Mouse (Mus musculus): Measurements from ENCODE around the gene Plekho1. TPM values are rescaled to one million over a fixed set of nuclear protein-coding genes. Genes with fewer than 3 reads are reported as not detected.
"Not testable (repeated sequence)": the region's sequence is repeated elsewhere in the genome, so short reads cannot be mapped to it uniquely, and the experiment has no call there.

Gene Plekho1
- 59.2 and 64.8 TPM in 2 replicates for polyA plus RNA-seq (2015; fragmentation: Nextera tagmentation; extraction: Ambion mirVana)

DNA sequence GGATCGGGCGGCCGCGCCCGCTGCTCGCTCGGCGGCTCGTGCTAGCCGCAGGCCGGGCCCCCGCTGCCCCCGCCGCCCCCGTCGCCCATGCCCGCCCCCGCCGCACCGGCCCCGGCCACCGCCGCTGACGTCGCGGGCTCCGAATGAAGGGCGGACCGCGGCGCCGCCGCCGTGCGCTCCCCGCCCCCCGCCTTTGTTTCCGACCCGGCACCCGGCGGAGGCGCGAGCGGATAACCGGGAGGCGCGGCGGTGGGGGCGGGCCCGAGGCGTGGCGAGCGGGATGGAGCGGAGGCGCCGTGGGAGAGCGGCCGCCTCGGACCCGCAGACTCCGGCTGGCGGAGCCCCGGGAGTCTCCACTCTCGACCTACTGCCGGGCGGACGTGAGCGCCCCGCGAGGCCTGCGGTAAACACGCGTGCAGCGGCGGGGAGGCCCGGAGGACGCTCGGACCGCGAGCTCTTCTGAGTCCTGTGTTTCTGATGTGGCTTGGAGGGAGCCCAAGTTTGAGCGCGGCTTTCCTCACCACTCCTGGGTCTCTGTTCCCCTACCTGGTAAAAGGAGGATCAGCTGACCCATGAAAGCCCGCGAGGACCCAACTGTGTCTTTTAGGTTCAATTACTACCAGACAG lies at the start of gene Plekho1:
Gene Plekho1, minus strand, starts transcription at position 200 of the 627 bp plus-strand sequence.
- Histone ChIP-seq H3K27ac (replicated peaks) (peak within 1 kb of the TSS; percentile 99), H3K27me3 (replicated peaks) (no peaks in the 10 kb centered on the region), H3K36me3 (peaks cover 20% of the 10 kb centered on the region), H3K9ac (peak within 1 kb of the TSS; percentile 97), H3K4me3 (peak within 1 kb of the TSS; percentile 72), H3K4me2 (peak within 1 kb of the TSS; percentile 87), H3K4me1 (peaks cover 77% of the 10 kb centered on the region), H3K9me3 (no peaks in the 10 kb centered on the region)
- peak; percentile 17; the same call in 1 of the 2 replicates for ATAC-seq (ENCODE audit: extremely low read depth, insufficient number of reproducible peaks, low FRiP score, low TSS enrichment)
- WGBS = under 1% methylated on average over 77 of the region's 84 CpGs

DNA sequence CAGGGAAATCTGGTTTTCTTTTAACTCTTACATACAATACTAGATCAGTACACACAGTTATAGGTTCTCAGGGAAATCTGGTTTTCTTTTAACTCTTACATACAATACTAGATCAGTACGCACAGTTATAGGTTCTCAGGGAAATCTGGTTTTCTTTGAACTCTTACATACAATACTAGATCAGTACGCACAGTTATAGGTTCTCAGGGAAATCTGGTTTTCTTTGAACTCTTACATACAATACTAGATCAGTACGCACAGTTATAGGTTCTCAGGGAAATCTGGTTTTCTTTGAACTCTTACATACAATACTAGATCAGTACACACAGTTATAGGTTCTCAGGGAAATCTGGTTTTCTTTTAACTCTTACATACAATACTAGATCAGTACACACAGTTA lies 48.8 kb upstream of the Plekho1 start:
- H3K27ac ChIP-seq (replicated peaks); H3K4me1 ChIP-seq; H3K9me3 ChIP-seq; H3K4me3 ChIP-seq; H3K9ac ChIP-seq; ATAC-seq (ENCODE audit: extremely low read depth, insufficient number of reproducible peaks, low FRiP score, low TSS enrichment); H3K27me3 ChIP-seq (replicated peaks); H3K4me2 ChIP-seq: not testable (repeated sequence)
- WGBS = 84% methylated on average over 3 of the region's 3 CpGs
- peaks cover 31% of the 10 kb centered on the region for H3K36me3 ChIP-seq

DNA sequence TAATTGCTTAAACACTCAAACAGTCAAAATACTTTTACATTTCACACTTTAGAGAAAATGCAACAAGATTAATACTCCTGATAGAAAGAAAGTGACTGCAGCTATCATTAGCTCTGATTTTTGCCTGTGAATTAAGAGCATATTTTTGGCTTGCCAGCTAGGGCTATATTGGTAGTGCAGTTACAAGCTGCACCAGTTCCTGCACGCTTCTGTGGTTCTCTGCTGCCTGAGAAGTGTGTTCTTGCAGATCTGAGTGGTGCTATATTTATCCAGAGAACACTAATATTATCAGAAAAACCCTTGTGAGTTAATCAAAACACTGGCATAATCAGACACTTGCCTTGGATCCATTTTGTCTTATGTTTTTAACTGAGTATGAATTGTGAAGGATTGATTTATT lies 47.3 kb upstream of the Plekho1 start:
- H3K4me1 ChIP-seq = peaks cover 12% of the 10 kb centered on the region
- H3K9me3 ChIP-seq = no peaks in the 10 kb centered on the region
- no peak overlapping the region for H3K4me2 ChIP-seq
- H3K9ac ChIP-seq = no peak overlapping the region
- H3K36me3 ChIP-seq = peaks cover 34% of the 10 kb centered on the region
- H3K4me3 ChIP-seq = no peak overlapping the region
- H3K27ac ChIP-seq (replicated peaks) = peak overlapping the region; percentile 66
- no peak for ATAC-seq (ENCODE audit: extremely low read depth, insufficient number of reproducible peaks, low FRiP score, low TSS enrichment)
- 32% methylated on average over 1 of the region's 1 CpGs for WGBS
- no peaks in the 10 kb centered on the region for H3K27me3 ChIP-seq (replicated peaks)

DNA sequence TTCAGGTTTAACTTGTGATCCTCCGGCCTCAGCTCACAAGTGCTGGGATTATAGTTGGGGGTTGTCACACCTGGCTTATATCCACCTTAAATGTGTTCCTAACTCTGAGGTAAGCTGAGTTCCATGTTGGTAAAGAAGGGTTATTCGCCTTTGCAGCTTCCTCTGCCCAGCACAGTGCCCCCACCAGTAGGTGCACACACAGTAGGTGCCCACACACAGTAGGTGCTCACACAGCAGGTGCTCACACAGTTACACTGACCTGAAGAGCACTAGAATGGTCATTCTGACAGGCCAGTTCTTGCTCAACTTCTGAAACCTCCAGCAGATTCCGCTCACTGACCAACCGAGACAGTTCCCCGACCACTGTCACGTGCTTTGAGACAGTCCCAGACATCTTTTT lies 45.3 kb upstream of the Plekho1 start:
- Histone ChIP-seq H3K4me2 (no peak overlapping the region), H3K36me3 (peaks cover 24% of the 10 kb centered on the region), H3K27ac (replicated peaks) (no peak overlapping the region), H3K9me3 (no peaks in the 10 kb centered on the region), H3K4me1 (peaks cover 14% of the 10 kb centered on the region), H3K27me3 (replicated peaks) (no peaks in the 10 kb centered on the region), H3K9ac (no peak overlapping the region), H3K4me3 (no peak overlapping the region)
- WGBS = 87% methylated on average over 6 of the region's 6 CpGs
- ATAC-seq (ENCODE audit: extremely low read depth, insufficient number of reproducible peaks, low FRiP score, low TSS enrichment) = no peak

DNA sequence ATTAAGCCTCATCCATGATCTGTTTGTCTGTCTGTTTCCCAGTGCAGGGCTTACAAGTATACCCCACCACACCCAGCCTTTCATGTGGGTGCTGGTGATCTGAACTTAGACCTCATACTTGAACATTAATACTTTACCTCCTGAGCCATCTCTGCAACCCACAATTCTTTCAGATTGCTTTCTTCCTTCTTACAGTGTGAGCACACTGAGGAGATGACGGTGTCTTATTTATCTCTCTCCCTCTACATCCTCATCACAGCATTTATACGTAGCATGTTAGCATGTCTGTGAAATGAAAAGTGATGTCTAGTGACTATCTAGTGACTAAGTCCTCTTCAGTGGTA lies 44.8 kb upstream of the Plekho1 start:
- WGBS = 82% methylated on average over 2 of the region's 2 CpGs
- Histone ChIP-seq H3K4me2 (no peak overlapping the region), H3K27me3 (replicated peaks) (no peaks in the 10 kb centered on the region), H3K4me3 (no peak overlapping the region), H3K9me3 (no peaks in the 10 kb centered on the region), H3K4me1 (peaks cover 16% of the 10 kb centered on the region), H3K27ac (replicated peaks) (no peak overlapping the region), H3K9ac (no peak overlapping the region), H3K36me3 (peaks cover 20% of the 10 kb centered on the region)
- ATAC-seq (ENCODE audit: extremely low read depth, insufficient number of reproducible peaks, low FRiP score, low TSS enrichment) = no peak

DNA sequence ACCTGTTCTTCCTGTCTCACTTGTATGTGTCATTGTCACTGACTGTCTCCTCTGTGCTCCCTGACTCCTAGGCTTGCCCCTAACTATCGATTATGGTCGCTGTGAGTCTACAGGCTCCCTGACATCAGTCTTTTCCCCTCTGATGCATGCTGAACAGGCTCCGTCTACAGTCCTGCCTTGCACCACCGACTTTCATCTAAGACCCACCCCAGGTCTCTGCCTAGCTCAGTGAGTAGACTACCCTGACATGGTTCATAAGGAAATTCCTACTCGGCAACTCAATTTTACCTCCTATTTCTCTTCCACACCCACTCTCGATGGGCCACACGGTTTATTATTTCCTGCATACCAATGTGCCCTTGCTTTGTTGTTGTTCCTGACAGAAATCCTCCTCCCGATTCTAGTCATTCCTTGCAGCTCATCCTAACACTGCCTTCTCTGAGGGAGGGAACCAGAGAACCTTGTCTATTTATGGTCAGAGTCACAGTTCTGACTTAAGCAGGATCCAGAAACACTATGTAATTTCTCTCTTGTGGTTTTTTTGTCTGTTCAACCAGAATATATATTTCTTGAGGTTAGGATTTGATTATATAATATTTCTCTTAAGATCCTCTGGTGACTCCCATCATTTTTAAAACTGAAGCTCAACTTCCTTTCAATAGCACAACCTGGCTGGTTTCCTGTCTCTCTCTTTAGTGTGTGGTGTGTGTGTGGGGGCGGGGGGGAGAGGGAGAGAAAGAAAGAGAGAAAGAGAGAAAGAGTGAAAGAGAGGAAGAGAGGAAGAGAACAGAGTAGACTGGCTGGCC lies 44.3 kb upstream of the Plekho1 start:
- Histone ChIP-seq H3K4me1 (peaks cover 22% of the 10 kb centered on the region), H3K27ac (replicated peaks) (no peak overlapping the region), H3K4me2 (no peak overlapping the region), H3K9ac (no peak overlapping the region), H3K4me3 (no peak overlapping the region), H3K36me3 (peaks cover 14% of the 10 kb centered on the region), H3K9me3 (no peaks in the 10 kb centered on the region), H3K27me3 (replicated peaks) (no peaks in the 10 kb centered on the region)
- ATAC-seq (ENCODE audit: extremely low read depth, insufficient number of reproducible peaks, low FRiP score, low TSS enrichment) = no peak
- WGBS = 71% methylated on average over 9 of the region's 9 CpGs

DNA sequence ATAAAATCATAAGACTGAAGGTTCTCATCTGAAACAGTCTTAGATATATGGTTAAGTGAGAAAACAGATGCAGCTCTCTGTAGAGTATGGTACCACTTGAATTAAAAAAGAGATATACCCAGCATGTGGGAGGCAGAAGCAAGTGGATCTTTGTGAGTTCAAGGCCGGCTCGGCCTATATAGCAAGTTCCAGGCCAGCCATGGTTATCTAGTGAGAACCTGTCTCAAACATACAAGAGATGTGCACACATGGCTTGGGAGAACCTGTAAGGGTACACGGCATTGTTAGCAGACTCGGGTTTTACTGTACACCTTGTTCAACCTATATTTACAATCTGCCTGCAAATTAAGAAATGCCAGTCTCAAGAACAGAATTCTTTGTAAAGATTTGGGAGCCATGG lies 43.0 kb upstream of the Plekho1 start:
- H3K4me3 ChIP-seq = no peak overlapping the region
- ATAC-seq (ENCODE audit: extremely low read depth, insufficient number of reproducible peaks, low FRiP score, low TSS enrichment) = no peak
- no peaks in the 10 kb centered on the region for H3K9me3 ChIP-seq
- no peak overlapping the region for H3K4me2 ChIP-seq
- no peak overlapping the region for H3K9ac ChIP-seq
- no peaks in the 10 kb centered on the region for H3K27me3 ChIP-seq (replicated peaks)
- H3K27ac ChIP-seq (replicated peaks) = no peak overlapping the region
- WGBS = 90% methylated on average over 4 of the region's 4 CpGs
- peaks cover 13% of the 10 kb centered on the region for H3K36me3 ChIP-seq
- peaks cover 27% of the 10 kb centered on the region for H3K4me1 ChIP-seq

DNA sequence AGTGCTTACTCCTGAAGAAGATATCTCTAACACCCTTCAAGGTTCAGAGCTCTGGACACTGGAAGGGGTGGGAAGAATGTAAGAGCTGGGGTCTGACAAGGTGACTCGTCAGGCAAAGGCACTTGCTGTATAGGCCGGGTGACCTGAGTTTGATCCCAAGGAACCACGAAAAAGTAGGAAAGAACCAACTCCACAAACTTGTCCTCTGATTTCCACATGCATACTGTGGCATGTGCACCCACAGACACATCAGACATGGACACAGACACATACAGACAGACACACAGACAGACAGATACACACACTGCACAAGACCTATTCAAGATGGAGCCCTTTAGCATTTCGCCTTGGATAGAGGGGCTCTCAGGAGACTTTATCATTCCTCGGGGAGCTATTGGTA lies 42.4 kb upstream of the Plekho1 start:
- Histone ChIP-seq H3K27me3 (replicated peaks) (no peaks in the 10 kb centered on the region), H3K27ac (replicated peaks) (no peak overlapping the region), H3K36me3 (peaks cover 20% of the 10 kb centered on the region), H3K4me1 (peaks cover 27% of the 10 kb centered on the region), H3K9me3 (no peaks in the 10 kb centered on the region), H3K4me2 (no peak overlapping the region), H3K9ac (no peak overlapping the region), H3K4me3 (no peak overlapping the region)
- ATAC-seq (ENCODE audit: extremely low read depth, insufficient number of reproducible peaks, low FRiP score, low TSS enrichment) = no peak
- 64% methylated on average over 5 of the region's 5 CpGs for WGBS

DNA sequence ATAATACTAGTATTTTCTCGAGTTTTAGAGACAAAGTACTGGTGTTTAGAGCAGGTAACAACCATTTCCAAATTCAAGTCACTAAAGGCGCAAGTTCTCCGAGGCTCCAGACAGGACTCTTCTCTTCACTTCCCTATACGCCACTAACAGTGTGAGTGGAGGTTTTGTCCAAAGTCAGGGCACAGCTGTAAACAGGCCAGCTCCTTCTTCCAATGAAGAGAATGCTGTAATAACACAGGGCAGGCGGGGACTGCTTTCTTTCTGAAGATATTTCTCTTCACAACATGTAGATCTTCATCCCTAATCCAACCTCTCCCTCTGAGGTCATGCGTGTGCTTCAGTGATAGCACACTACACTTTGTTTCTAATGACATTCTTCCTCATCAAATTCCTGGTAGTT lies 41.0 kb upstream of the Plekho1 start:
- Histone ChIP-seq H3K4me2 (no peak overlapping the region), H3K27me3 (replicated peaks) (no peaks in the 10 kb centered on the region), H3K9me3 (no peaks in the 10 kb centered on the region), H3K4me3 (no peak overlapping the region), H3K4me1 (peaks cover 17% of the 10 kb centered on the region), H3K27ac (replicated peaks) (no peak overlapping the region), H3K9ac (no peak overlapping the region), H3K36me3 (peaks cover 26% of the 10 kb centered on the region)
- WGBS = 84% methylated on average over 6 of the region's 6 CpGs
- no peak for ATAC-seq (ENCODE audit: extremely low read depth, insufficient number of reproducible peaks, low FRiP score, low TSS enrichment)

DNA sequence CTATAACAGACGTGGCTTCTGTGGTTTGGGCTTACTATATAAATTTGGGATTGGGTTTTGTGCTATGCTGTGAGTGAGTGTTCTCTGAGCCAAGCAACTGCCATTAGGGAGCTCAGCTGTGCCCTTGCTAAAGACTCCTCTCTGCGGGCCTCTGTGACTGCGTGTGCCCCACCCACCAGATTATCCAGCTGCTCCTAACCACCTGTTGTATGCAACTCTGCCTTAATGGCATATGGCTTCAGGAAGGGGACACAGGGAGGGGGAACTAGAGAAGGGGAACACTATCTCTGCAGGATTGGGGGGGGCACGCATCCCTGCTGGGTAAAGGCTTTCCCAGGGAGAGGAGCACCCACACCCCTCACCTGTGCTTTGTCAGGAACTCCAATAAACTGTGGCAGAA lies 37.2 kb upstream of the Plekho1 start:
- H3K36me3 ChIP-seq = peaks cover 31% of the 10 kb centered on the region
- no peak overlapping the region for H3K9ac ChIP-seq
- H3K27ac ChIP-seq (replicated peaks) = no peak overlapping the region
- ATAC-seq (ENCODE audit: extremely low read depth, insufficient number of reproducible peaks, low FRiP score, low TSS enrichment) = no peak
- H3K4me2 ChIP-seq = no peak overlapping the region
- WGBS = 83% methylated on average over 4 of the region's 4 CpGs
- peaks cover 14% of the 10 kb centered on the region for H3K4me1 ChIP-seq
- no peak overlapping the region for H3K4me3 ChIP-seq
- no peaks in the 10 kb centered on the region for H3K9me3 ChIP-seq
- no peaks in the 10 kb centered on the region for H3K27me3 ChIP-seq (replicated peaks)

DNA sequence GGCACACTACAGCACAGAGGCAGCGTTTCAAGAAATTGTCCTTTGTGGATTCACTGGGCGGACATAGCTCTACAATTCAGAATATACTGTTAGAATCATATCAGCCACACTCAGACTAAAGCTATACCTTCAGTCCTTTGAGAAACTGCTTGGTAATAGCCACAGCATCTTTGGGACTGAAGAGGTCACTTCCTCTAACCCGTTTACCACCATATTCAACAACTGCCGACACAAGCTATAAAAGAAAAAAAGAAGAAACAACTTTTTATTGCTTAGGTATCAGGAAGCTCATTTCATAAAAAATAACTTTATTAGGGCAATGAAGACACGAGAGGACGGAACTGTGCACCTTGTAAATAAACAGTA lies 36.8 kb upstream of the Plekho1 start:
- Histone ChIP-seq H3K9me3 (no peaks in the 10 kb centered on the region), H3K4me1 (peaks cover 16% of the 10 kb centered on the region), H3K4me3 (no peak overlapping the region), H3K4me2 (no peak overlapping the region), H3K27ac (replicated peaks) (no peak overlapping the region), H3K36me3 (peaks cover 31% of the 10 kb centered on the region), H3K9ac (no peak overlapping the region), H3K27me3 (replicated peaks) (no peaks in the 10 kb centered on the region)
- ATAC-seq (ENCODE audit: extremely low read depth, insufficient number of reproducible peaks, low FRiP score, low TSS enrichment) = no peak
- WGBS = 77% methylated on average over 6 of the region's 6 CpGs

Measured in heart, embryonic 13.5 days (tissue).